Mouse (Mus musculus) ES-Bruce4 (cell line): ENCODE data around the gene Gne. TPM values are rescaled to one million over a fixed set of nuclear protein-coding genes. Genes with fewer than 3 reads are reported as not detected.

Experiments
- H3K27ac ChIP-seq: 2 replicates; pipeline ENCODE4 v1.5.1; 2012; ENCODE audit warnings: low read length, inconsistent platforms; ENCODE audit not compliant: insufficient read depth
- H3K27me3 ChIP-seq: 2 replicates; pipeline ENCODE4 v1.6.1; 2012; ENCODE audit warnings: mild to moderate bottlenecking, low read length, inconsistent platforms; ENCODE audit not compliant: control insufficient read depth, poor library complexity, insufficient read depth, severe bottlenecking
- H3K36me3 ChIP-seq: 2 replicates; pipeline ENCODE4 v1.6.1; 2012; ENCODE audit warnings: inconsistent platforms, mild to moderate bottlenecking, low read length, moderate library complexity; ENCODE audit not compliant: control insufficient read depth, poor library complexity, insufficient read depth, severe bottlenecking
- H3K4me1 ChIP-seq: one replicate; pipeline ENCODE4 v1.8.1; 2011; ENCODE audit warnings: low read length; ENCODE audit not compliant: control insufficient read depth, insufficient read depth
- H3K4me3 ChIP-seq: 2 replicates; pipeline ENCODE4 v1.5.1; 2011; ENCODE audit warnings: low read depth, mild to moderate bottlenecking, low read length
- H3K9ac ChIP-seq: 2 replicates; pipeline ENCODE4 v1.6.1; 2012; ENCODE audit warnings: low read depth, mild to moderate bottlenecking, inconsistent platforms; ENCODE audit not compliant: poor library complexity, severe bottlenecking
- H3K9me3 ChIP-seq: replicated peaks from 2 replicates; pipeline ENCODE4 v1.6.1; 2012; ENCODE audit warnings: mild to moderate bottlenecking, low read length, inconsistent platforms; ENCODE audit not compliant: control insufficient read depth, poor library complexity, insufficient read depth, severe bottlenecking
- CTCF ChIP-seq: IDR thresholded peaks from one replicate; pipeline ENCODE4 v1.8.1; 2011; ENCODE audit warnings: low read depth, low read length
- EP300 ChIP-seq: IDR thresholded peaks from 2 replicates; pipeline ENCODE4 v1.6.1; 2011; ENCODE audit warnings: low read depth, low read length; ENCODE audit not compliant: insufficient read depth
- POLR2A ChIP-seq: IDR thresholded peaks from one replicate; pipeline ENCODE4 v1.8.1; 2011; ENCODE audit warnings: low read length; ENCODE audit not compliant: insufficient read depth
- polyA plus RNA-seq: library from polyadenylated mRNA; stranded (reverse); fragments of >200 nt; gene quantifications from 2 replicates; pipeline ENCODE4 v1.2.4, GENCODE M21; 2011; ENCODE audit warnings: low read depth; ENCODE audit not compliant: missing spikeins, insufficient read depth, insufficient read length

Gene Gne
- polyA plus RNA-seq, 1 experiment = 28.6 TPM

DNA sequence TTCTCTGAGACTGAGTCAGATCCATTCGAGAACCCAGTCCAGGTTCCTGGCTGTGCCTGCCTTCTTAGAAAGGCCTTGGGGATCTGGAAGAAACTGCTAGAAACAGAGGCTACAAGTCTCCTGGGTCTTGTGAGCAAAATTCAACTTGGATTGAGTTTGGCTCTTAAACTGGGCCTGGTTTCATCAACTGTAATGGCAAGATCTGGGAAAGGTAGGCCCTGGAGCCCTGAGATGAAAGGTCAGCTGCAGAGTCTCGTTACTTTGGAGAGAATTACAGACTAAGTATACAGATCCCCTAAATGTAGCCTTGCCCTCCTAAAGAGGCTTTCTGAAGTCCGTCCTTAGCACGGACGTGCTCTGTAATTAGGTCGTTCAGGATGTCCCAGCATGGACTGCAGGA is 58.4 kb downstream of the Gne start:
- Histone ChIP-seq H3K9ac (no peak overlapping the region), H3K4me1 (no peaks in the 10 kb centered on the region), H3K27me3 (no peaks in the 10 kb centered on the region), H3K27ac (no peak overlapping the region), H3K9me3 (no peaks in the 10 kb centered on the region), H3K36me3 (peaks cover 69% of the 10 kb centered on the region), H3K4me3 (no peak overlapping the region)
- TF ChIP-seq EP300 (no peak), POLR2A (no peak), CTCF (no peak)

DNA sequence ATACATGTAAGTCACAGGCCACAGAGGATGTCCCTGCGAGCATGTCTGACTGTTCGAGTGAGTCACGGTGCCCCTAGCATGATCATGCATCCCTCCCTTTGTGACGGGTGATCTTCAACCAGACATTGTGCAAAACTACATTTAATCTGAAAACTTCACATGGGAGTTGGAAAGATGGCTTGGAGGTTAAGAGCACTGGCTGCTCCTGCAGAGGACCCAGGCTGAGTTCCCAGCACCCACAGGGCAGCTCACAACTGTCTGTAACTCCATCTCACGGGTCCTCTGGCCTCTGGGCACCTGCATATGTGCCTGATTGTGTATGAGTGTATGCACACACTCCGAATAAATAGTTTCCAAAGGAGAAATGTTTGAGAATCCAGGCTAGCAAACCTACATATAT is 59.7 kb downstream of the Gne start:
- Histone ChIP-seq H3K4me3 (no peak overlapping the region), H3K9ac (no peak overlapping the region), H3K27ac (no peak overlapping the region), H3K27me3 (no peaks in the 10 kb centered on the region), H3K9me3 (no peaks in the 10 kb centered on the region), H3K4me1 (no peaks in the 10 kb centered on the region), H3K36me3 (peaks cover 76% of the 10 kb centered on the region)
- TF ChIP-seq POLR2A = no peak
- no peak for TF ChIP-seq CTCF
- TF ChIP-seq EP300 = no peak

DNA sequence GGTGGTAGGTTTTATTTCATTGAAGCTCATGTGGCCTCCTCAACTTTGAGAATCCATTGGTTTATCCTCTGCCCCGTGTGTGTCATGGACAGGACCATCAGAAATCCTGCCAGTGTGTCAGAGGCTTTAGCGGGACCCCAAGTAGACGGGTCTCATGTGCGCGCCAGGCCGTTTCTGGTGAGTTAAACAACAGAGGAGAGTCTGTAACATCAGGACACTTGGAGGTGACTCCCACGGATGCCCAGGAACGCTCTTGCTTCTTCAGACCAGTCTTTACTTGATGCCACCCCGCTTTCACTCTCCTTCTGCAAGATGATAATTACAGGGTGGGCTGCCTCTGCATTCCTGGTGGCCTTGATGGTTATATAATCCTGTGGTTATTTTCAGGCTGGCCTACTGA is 60.3 kb downstream of the Gne start:
- Histone ChIP-seq H3K4me1 (no peaks in the 10 kb centered on the region), H3K9ac (no peak overlapping the region), H3K27ac (no peak overlapping the region), H3K9me3 (no peaks in the 10 kb centered on the region), H3K4me3 (no peak overlapping the region), H3K36me3 (peaks cover 78% of the 10 kb centered on the region), H3K27me3 (no peaks in the 10 kb centered on the region)
- TF ChIP-seq POLR2A (no peak), CTCF (no peak), EP300 (no peak)

GRCm38 (mm10) chr4:44022766-44023165 is 61.2 kb downstream of the Gne start:
- peaks cover 83% of the 10 kb centered on the region for H3K36me3 ChIP-seq

GRCm38 (mm10) chr4:44022323-44022722 is 61.7 kb downstream of the Gne start:
- no peaks in the 10 kb centered on the region for H3K27me3 ChIP-seq
- no peak overlapping the region for H3K27ac ChIP-seq
- TF ChIP-seq EP300 (no peak), CTCF (no peak), POLR2A (no peak)
- peaks cover 79% of the 10 kb centered on the region for H3K36me3 ChIP-seq
- H3K9me3 ChIP-seq = no peaks in the 10 kb centered on the region
- no peaks in the 10 kb centered on the region for H3K4me1 ChIP-seq
- H3K9ac ChIP-seq = no peak overlapping the region
- no peak overlapping the region for H3K4me3 ChIP-seq

More at GRCm38 (mm10) chr4:44022766-44023165, 61.2 kb downstream of the Gne start:
- Histone ChIP-seq H3K4me3 (no peak overlapping the region), H3K4me1 (no peaks in the 10 kb centered on the region), H3K27me3 (no peaks in the 10 kb centered on the region), H3K9me3 (no peaks in the 10 kb centered on the region), H3K27ac (no peak overlapping the region), H3K9ac (no peak overlapping the region)
- TF ChIP-seq CTCF = no peak
- no peak for TF ChIP-seq EP300
- no peak for TF ChIP-seq POLR2A

GRCm38 (mm10) chr4:44016791-44017190 is 67.2 kb downstream of the Gne start:
- Histone ChIP-seq H3K4me1 (peaks cover 2% of the 10 kb centered on the region), H3K36me3 (peaks cover 45% of the 10 kb centered on the region), H3K9me3 (no peaks in the 10 kb centered on the region), H3K27ac (no peak overlapping the region), H3K4me3 (no peak overlapping the region), H3K9ac (no peak overlapping the region), H3K27me3 (no peaks in the 10 kb centered on the region)
- TF ChIP-seq EP300 (no peak), POLR2A (no peak), CTCF (no peak)

- Histone ChIP-seq H3K4me3 (no peak overlapping the region), H3K4me1 (peaks cover 2% of the 10 kb centered on the region), H3K36me3 (peaks cover 39% of the 10 kb centered on the region), H3K9me3 (no peaks in the 10 kb centered on the region), H3K27ac (no peak overlapping the region), H3K9ac (no peak overlapping the region), H3K27me3 (no peaks in the 10 kb centered on the region)
- TF ChIP-seq CTCF = no peak
Measured at GRCm38 (mm10) chr4:44016071-44016470, 67.9 kb downstream of the Gne start.
